Mouse (Mus musculus) ES-CJ7 (cell line): Measurements from ENCODE around the gene Naip5.
"Not testable (repeated sequence)": the region's sequence is repeated elsewhere in the genome, so short reads cannot be mapped to it uniquely, and the experiment has no call there.

Experiments used
- DNase-seq: peaks from one replicate; pipeline ENCODE4 v3.0.0; 2011; ENCODE audit warnings: low read depth, low spot score

Naip5 gene

DNA sequence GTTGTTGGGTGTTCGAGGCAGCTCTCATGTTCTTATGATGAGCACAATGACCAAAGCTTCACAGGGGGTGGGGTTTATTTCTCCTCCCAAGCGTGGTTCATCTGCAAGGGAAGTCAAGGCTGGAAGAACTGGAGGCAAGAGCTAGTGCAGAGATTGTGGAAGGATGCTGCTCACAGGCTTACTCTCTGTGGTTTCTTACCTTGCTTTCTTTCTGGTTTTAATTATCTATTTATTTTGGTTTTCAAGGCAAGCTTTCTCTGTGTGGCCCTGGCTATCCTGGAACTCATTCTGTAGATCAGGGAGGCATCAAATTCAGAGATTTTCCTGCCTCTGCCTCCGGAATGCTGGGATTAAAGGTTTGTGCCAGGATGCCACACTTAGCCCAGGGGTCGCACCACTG is at the start of gene Naip5:
Gene Naip5 (minus strand): TSS at position 101 of the 400 bp plus-strand sequence.
- DNase-seq = not testable (repeated sequence)

DNA sequence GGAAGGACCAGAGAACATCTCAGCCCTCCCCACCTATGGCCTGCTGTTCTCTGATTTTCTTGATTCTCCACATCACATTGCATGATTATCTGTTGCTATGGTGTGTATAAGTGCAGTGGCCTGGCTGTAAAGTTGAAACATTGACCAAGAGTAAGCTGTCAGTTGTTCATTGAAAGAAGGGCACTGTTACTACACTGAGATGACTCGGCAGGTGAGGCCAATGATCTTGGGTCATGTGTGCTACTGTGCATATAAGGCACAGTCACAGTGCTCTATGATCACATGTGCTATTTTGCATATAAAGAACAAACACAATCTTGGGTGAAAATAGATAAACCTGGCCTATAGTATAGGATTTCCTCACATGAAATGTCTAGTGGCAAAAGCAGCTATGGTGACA is 38.5 kb upstream of the Naip5 start:
- no peak for DNase-seq

DNA sequence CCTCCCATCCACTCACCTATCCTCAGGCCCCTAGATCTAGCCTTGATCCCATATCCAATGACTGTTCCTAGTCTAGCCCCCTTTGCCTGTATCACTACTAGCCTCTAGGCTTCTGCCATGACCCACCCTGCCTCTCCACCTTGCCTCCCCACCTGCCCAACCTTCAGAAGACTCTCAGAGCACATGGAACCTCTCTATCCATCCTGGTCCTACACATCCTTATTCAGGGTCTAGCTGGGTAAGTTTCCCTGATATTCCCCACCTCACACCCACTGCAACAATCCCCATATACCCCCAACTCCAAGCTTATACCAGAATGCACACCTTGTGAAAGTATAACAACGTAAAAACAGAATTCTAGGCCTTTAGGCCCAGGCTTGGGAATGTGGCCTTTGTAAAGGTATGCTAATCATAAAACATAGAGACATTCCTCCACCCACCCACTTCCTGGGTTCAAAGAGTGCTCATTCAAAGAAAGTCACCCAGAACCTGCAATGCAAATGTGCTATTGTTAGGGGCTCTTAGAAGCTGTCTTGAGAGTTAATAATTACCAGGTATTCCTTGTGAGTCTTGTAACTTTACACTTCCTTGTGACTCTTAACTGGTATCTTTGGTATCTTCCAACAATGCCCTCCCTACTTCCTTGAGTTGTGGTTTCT is 25.5 kb upstream of the Naip5 start:
- not testable (repeated sequence) for DNase-seq

DNA sequence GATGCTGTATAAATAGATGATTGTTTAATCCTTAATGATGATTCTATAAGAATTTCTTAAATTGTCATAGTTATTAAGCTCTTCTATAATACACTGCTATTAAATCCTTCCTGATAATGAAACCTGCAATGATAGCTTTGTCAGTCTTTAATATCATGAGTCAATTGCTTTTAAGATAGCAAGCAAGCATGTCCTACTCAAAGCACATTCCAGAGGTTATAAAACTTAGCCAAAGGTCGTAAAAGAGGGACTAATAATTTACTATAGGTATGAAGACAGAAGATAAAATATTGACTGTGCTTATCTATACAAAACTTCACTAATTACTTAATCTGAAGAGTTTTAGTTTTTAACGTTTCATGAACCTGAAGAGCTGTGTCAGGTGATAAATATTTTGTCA is 10.9 kb upstream of the Naip5 start:
- DNase-seq = not testable (repeated sequence)

DNA sequence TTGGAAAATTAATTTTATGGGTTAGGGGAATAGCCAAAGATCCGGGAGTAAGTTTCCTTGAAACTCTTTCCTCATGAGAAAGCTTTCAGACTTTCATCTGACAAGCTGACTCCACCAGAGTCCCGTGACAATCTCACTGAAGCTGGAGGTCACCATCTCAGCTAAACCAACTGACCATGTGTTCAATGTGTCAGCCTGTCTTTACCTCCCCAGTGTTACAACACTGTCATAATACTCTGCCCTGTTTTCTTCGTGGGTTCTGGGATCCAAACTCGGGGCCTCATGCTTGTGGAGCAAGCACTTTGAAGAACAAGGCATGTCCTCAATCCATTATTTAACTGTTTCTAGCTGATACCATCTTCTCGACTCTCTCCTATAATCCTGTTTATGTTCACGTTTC is 9.8 kb upstream of the Naip5 start:
- DNase-seq = not testable (repeated sequence)

DNA sequence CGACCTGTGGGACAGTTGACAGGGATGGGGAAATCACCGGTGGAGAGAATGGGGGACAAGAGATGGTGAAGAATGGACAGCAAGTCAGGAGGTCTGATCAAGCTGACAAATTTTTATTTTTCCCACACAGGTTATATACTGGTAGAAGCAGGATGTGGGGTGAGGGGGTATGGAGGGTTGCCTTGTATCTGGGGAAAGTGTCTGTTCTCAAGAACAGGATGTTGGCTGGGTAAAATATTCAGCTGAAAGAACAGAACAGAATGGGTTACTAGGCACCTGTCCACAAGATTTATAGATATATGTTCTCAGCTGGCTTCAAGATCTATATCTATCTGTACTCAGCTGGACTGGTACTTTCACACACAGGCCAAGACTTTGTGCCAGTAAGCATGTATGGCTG is 5.8 kb upstream of the Naip5 start:
- not testable (repeated sequence) for DNase-seq

DNA sequence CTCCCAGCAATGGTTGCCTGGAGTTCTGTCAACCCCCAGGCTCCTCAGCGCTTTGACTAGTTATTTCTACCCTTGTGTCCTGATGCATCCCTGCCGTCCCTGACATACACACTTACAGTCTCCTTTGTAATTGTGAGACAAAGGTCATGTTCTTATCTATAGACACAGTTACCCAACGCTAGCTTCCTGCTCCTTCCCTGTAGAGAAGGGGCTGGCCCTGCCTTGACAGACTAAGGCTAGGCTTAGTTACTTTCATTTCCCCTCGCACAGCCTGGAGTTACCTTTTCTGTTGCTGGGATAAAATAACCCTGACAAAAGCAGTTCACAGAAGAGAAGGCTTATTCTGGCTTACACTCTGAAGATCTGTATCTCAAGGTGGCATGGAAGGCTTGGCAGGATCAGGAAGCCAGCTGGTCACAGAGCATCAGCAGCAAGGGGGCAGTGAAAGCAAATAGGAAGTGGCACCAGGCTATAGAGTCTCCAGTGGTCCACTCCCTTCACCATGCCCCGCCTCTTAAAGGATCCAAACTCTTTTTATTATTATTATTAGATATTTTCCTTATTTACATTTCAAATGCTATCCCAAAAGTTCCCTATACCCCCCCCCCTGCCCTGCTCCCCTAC is 885 bp upstream of the Naip5 start:
- not testable (repeated sequence) for DNase-seq

DNA sequence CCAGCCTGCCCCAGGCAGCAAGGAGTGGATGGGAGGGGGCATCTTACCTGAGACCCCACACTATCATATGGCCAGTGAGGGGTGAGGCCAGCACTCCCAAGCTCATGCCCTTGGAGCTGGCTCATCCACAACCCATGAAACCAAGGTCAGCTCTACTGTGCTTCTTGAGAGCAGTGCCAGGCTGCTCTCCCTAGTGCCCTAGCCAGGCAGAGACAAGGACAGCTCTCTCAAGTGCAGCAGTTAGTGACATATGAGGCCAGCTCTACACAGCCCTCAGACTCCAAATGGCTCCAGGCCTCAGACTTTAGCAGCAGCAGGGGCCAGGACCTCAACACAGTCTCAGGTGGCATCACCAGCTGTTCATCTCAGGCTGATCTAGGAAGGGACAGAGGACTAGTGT is 2.4 kb downstream of the Naip5 start:
- DNase-seq = no peak

DNA sequence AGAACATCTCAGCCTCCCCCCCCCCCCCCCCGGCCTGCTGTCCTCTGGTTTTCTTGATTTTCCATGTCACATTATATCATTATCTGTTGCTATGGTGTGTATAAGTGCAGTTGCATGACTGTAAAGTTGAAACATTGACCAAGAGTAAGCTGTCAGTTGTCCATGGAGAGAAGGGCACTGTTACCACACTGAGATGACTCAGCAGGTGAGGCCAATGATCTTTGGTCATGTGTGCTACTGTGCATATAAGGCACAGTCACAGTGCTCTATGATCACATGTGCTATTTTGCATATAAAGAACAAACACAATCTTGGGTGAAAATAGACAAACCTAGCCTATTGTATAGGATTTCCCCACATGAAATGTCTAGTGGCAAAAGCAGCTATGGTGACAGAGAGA is 32.4 kb downstream of the Naip5 start:
- not testable (repeated sequence) for DNase-seq

DNA sequence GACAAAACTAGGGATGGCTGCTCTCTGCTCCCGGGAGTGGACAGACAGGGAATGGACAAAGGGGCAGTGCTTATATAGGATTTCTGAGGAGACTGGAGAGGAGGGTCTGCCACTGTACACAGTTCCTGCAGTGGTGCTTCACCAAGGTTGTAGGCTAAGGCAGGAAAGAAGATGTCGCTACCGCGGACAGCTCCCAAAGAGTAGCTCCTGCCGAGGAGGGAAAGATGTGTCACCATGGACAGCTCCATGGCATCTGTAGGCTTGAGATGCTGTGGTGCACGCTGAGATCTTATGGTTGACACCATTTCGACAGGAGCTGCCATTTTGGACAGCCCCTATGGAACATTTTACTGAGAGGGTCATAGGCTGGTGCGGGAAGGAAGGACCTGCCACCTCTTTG is 35.6 kb downstream of the Naip5 start:
- peak; percentile 82 for DNase-seq

DNA sequence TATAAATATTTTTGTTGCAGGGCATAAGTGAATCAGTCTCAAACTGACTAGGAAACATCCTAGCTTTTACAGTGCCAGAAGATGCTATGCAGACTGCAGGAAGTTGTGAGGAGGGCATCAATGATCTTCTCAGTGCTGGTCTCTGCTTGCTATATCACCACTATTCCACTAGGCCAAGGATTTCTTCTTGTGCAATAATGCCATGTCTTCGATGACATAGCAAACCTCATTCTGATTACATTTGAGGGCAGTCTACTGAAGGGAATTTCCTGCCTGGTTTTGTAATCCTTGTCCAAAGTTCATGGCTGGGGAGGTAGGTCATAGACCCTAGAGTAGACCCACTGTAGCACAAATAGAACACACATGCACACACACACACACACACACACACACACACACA is 42.8 kb downstream of the Naip5 start:
- no peak for DNase-seq

DNA sequence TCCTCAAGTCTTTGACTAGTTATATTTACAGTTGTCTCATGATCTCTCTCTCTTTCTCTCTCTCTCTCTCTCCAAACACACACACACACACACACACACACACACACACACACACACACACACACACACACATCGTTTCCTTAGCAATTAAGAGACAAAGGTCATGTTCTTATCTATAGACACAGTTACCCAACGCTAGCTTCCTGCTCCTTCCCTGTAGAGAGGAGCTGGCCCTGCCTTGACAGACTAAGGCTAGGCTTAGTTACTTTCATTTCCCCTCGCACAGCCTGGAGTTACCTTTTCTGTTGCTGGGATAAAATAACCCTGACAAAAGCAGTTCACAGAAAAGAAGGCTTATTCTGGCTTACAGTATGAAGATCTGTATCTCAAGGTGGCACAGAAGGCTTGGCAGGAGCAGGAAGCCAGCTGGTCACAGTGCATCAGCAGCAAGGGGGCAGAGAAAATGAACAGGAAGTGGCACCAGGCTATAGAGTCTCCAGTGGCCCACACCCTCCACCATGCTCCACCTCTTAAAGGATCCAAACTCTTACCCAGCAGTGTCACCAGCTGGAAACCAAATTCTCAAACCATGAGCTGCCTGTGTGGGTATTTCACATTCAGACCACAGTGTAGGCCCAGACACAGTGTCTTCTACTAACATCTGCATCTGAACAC is 44.3 kb downstream of the Naip5 start, which contains the start of gene Naip2:
Gene Naip2 (minus strand): TSS at position 434 of the 675 bp plus-strand sequence.
- not testable (repeated sequence) for DNase-seq

DNA sequence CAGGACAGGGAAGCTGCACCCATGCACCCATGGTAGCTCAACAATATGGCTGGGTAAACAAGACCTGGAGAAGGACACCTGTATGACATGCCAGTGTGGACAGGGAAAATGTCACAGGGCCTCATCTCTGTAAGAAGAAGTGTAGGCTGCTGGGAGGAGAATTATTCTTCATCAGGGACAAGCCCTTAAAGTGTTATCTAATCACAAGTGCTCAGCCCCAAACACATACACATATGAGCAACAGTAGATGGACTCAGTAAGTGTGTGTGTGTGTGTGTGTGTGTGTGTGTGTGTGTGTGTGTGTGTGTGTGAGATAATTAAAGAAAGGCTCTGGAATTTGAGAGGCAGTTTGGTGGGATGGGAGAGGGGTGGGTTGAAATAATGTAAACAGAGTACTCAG is 45.3 kb downstream of the Naip5 start:
- no peak for DNase-seq

DNA sequence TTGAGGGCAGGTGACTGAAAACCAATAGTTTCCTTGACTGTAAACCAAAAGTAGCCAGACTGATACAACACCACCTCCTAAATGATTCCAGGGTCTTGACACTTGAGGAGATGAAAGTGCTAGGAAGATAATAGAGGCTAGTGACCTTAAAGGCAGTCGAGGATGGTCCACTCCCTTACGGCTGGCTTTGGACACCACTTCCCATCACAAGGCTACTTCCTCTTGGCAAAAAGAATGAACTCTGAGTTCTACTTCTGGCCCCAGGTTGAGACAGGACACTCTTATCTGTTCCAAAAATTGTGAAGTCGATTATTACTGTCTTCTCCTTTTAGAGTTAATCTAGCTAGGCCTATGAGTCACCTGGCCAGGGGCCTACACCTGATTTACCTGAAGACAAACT is 50.7 kb downstream of the Naip5 start:
- no peak for DNase-seq

DNA sequence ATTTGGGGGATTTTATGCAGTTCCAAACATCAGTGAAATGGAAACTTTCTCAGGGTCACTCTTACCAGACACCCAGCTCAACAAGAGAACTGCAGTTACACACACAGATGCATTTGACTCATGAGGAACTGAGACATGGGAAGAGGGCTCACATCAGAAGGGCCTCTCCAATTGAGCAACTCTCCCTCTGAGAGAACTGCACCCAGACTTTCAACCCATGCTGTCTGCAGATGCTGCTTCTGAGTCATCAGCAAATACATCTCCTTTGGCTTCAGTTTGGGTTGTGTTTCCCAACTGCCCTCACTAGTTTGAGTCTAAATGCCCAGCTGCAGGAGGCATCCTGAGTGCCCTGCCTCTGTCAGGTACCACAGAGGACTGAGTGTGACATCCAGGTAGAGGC is 63.0 kb downstream of the Naip5 start:
- DNase-seq = not testable (repeated sequence)

DNA sequence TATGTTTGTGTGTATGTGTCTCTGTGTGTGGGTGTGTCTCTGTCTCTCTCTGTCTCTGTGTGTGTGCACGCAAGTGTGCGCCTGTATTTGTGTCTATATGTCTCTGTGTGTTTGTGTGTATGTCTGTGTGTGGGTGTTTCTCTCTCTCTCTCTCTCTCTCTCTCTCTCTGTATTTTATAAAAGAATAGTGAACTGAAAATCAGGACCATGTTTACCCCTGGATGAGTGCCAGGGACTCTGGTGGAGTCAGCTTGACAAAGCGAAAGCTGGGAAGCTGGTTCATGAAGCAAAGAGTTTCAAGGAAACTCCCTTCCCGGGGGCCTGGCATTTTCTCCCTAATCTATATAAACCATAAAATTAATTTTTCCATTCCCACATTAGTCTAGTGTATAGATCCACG is 71.8 kb downstream of the Naip5 start:
- not testable (repeated sequence) for DNase-seq

DNA sequence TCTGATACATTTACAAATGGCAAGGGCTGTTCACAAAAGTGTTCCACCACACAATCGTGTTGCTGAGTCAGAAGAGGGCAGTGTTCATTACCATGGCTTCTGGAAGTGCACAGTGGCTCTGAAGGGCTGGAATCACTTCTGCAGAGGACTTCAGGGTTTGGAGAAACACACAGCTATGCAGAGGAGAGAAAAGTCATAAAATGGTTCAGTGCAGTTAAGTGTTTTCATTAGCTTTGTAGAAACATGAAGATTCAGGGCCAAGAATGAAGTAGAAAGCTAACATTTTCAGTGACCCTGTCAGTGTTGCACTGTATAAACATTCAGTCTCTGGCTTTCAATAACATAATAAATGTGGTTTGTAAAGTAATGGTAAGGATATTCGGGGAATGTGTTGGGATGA is 79.7 kb downstream of the Naip5 start:
- DNase-seq = not testable (repeated sequence)

DNA sequence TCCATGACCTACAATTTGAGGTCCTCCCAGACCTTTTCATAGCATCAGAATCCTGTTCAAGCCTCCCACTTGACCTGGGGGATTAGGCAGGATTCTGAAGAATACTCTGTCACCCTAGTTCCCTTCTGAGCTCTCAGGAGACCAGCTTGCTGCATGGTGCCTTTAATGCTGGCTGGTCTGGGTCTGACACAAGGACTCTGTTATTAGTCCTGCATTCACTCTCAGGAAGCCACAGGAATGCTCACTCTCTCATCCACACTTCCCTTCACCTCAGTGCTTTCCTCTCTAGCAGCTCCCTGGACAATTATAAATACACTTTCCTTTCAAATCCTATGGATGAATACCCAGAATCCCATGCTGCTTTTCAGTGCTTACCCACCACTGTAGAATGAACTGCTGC is 83.7 kb downstream of the Naip5 start:
- DNase-seq = not testable (repeated sequence)
